Mouse (Mus musculus): ENCODE results near the gene Rpl23a. TPM values are rescaled to one million over a fixed set of nuclear protein-coding genes. Genes with fewer than 3 reads are reported as not detected.

Rpl23a gene
- polyA plus RNA-seq, 1 experiment, result 867 TPM

GRCm38 (mm10) chr11:78170306-78170705 lies 13.1 kb downstream of the Rpl23a start:
- Histone ChIP-seq H3K4me1 (ENCODE audit: control insufficient read depth, insufficient read depth, low read length) (peaks cover 7% of the 10 kb centered on the region), H3K27ac (ENCODE audit: insufficient read depth, low read depth, low read length) (no peak overlapping the region), H3K4me3 (ENCODE audit: insufficient read depth, low read length) (no peak overlapping the region)
- TF ChIP-seq POLR2A (IDR thresholded peaks at IDR 0.05; ENCODE audit: borderline replicate concordance, low read depth, low read length), result no peak
- no peak for TF ChIP-seq CTCF (IDR thresholded peaks at IDR 0.05; ENCODE audit: low read depth, low read length)

GRCm38 (mm10) chr11:78168541-78169468 lies 14.6 kb downstream of the Rpl23a start:
- peaks cover 12% of the 10 kb centered on the region for H3K4me1 ChIP-seq (ENCODE audit: control insufficient read depth, insufficient read depth, low read length)
- no peak for TF ChIP-seq CTCF (IDR thresholded peaks at IDR 0.05; ENCODE audit: low read depth, low read length)
- no peak for TF ChIP-seq POLR2A (IDR thresholded peaks at IDR 0.05; ENCODE audit: borderline replicate concordance, low read depth, low read length)
- H3K4me3 ChIP-seq (ENCODE audit: insufficient read depth, low read length), result no peak overlapping the region
- no peak overlapping the region for H3K27ac ChIP-seq (ENCODE audit: insufficient read depth, low read depth, low read length)

GRCm38 (mm10) chr11:78167257-78167959 lies 16.0 kb downstream of the Rpl23a start:
- H3K4me1 ChIP-seq (ENCODE audit: control insufficient read depth, insufficient read depth, low read length), result peaks cover 12% of the 10 kb centered on the region
- H3K4me3 ChIP-seq (ENCODE audit: insufficient read depth, low read length), result no peak overlapping the region
- TF ChIP-seq CTCF (IDR thresholded peaks at IDR 0.05; ENCODE audit: low read depth, low read length), result no peak
- TF ChIP-seq POLR2A (IDR thresholded peaks at IDR 0.05; ENCODE audit: borderline replicate concordance, low read depth, low read length), result no peak
- H3K27ac ChIP-seq (ENCODE audit: insufficient read depth, low read depth, low read length), result no peak overlapping the region

- Histone ChIP-seq H3K4me1 (ENCODE audit: control insufficient read depth, insufficient read depth, low read length) (peaks cover 12% of the 10 kb centered on the region), H3K4me3 (ENCODE audit: insufficient read depth, low read length) (no peak overlapping the region), H3K27ac (ENCODE audit: insufficient read depth, low read depth, low read length) (no peak overlapping the region)
- TF ChIP-seq POLR2A (IDR thresholded peaks at IDR 0.05; ENCODE audit: borderline replicate concordance, low read depth, low read length) (no peak), CTCF (IDR thresholded peaks at IDR 0.05; ENCODE audit: low read depth, low read length) (no peak)
These were observed 16.7 kb downstream of the Rpl23a start for GRCm38 (mm10) chr11:78166640-78167039.

GRCm38 (mm10) chr11:78166161-78166560 lies 17.2 kb downstream of the Rpl23a start:
- TF ChIP-seq POLR2A (IDR thresholded peaks at IDR 0.05; ENCODE audit: borderline replicate concordance, low read depth, low read length), result no peak
- no peak for TF ChIP-seq CTCF (IDR thresholded peaks at IDR 0.05; ENCODE audit: low read depth, low read length)
- Histone ChIP-seq H3K4me1 (ENCODE audit: control insufficient read depth, insufficient read depth, low read length) (peaks cover 12% of the 10 kb centered on the region), H3K27ac (ENCODE audit: insufficient read depth, low read depth, low read length) (no peak overlapping the region), H3K4me3 (ENCODE audit: insufficient read depth, low read length) (no peak overlapping the region)

- TF ChIP-seq CTCF (IDR thresholded peaks at IDR 0.05; ENCODE audit: low read depth, low read length), result no peak
- H3K4me3 ChIP-seq (ENCODE audit: insufficient read depth, low read length), result peak overlapping the region; percentile 66
- peaks cover 12% of the 10 kb centered on the region for H3K4me1 ChIP-seq (ENCODE audit: control insufficient read depth, insufficient read depth, low read length)
- 0 out of 2 replicates have a peak overlapping the region, but pooled peaks have one; percentile 1 for H3K27ac ChIP-seq (ENCODE audit: insufficient read depth, low read depth, low read length)
These were observed 17.6 kb downstream of the Rpl23a start for GRCm38 (mm10) chr11:78165761-78166109.

GRCm38 (mm10) chr11:78164924-78165760 lies 18.2 kb downstream of the Rpl23a start, which contains the start of gene Traf4:
Gene Traf4, minus strand, starts transcription at chr11:78165589.
- Histone ChIP-seq H3K27ac (ENCODE audit: insufficient read depth, low read depth, low read length) (0 out of 2 replicates have a peak within 1 kb of the TSS, but pooled peaks have one; percentile 1), H3K4me1 (ENCODE audit: control insufficient read depth, insufficient read depth, low read length) (peaks cover 12% of the 10 kb centered on the region)
- TF ChIP-seq POLR2A (IDR thresholded peaks at IDR 0.05; ENCODE audit: borderline replicate concordance, low read depth, low read length) (no peak), CTCF (IDR thresholded peaks at IDR 0.05; ENCODE audit: low read depth, low read length) (no peak)

GRCm38 (mm10) chr11:78164604-78164923 lies 18.8 kb downstream of the Rpl23a start:
- Histone ChIP-seq H3K4me3 (ENCODE audit: insufficient read depth, low read length) (peak overlapping the region; percentile 66), H3K4me1 (ENCODE audit: control insufficient read depth, insufficient read depth, low read length) (peaks cover 12% of the 10 kb centered on the region), H3K27ac (ENCODE audit: insufficient read depth, low read depth, low read length) (no peak overlapping the region)
- TF ChIP-seq CTCF (IDR thresholded peaks at IDR 0.05; ENCODE audit: low read depth, low read length) (no peak), POLR2A (IDR thresholded peaks at IDR 0.05; ENCODE audit: borderline replicate concordance, low read depth, low read length) (no peak)

More at GRCm38 (mm10) chr11:78164924-78165760, 18.2 kb downstream of the Rpl23a start, which contains the start of gene Traf4:
- H3K4me3 ChIP-seq (ENCODE audit: insufficient read depth, low read length), result peak within 1 kb of the TSS; percentile 66
